Mouse (Mus musculus) activated CD4-positive, CD25-positive, alpha-beta regulatory T cell, adult 9 weeks (primary cell): ENCODE measurements around the gene Itih5. TPM values are rescaled to one million over a fixed set of nuclear protein-coding genes. Genes with fewer than 3 reads are reported as not detected.

Experiments
- polyA plus RNA-seq: library from polyadenylated mRNA; unstranded; fragments of 100-300 nt; shearing (Covaris generic); gene quantifications from one replicate; pipeline ENCODE4 v1.2.1, GENCODE M21; 2017

The Itih5 gene
- polyA plus RNA-seq = 22.0 TPM

DNA sequence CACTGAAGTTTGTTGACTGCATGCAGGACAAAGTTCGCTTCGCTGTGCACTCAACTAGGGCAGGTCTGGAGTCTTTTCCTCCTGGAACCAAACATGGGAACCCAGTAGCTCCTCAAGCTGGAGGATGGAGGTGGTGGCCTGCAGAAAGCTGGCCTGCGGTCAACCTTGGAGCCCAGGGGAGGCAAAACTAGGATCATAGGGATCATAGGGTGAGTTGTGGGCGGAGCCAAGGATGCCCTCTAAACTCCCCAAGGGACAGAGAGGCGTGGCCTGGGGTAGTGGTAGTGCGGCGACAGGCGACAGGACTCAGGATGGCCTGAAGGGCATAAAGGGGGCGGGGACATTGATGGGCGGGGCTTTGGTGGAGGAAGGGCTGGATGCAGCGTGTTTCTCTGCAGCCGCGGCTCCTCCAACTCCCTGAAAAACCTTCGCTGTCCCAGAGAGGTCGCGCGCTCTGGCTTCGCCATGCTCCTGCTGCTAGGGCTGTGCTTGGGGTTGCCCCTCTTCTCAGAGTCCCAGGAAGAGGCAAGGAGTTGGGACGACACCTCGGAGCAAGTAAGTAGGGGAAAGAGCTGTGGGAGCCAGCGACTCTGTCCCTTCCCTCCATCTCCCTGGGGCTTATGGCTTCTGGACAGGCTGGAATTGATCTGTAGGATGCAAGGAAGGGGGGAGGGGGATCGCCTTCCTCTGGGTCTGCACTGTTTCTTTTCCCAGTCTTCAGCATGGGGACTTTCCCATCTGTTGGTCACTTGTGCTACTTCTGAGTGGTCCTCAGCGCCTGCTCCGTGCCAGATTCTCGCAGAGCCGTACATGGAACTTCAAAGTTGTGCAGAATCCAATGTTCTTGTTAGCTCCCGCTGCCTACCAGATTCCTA is at the start of gene Itih5:
Itih5 (plus strand) TSS at position 371 of the 875 bp plus-strand sequence.

DNA sequence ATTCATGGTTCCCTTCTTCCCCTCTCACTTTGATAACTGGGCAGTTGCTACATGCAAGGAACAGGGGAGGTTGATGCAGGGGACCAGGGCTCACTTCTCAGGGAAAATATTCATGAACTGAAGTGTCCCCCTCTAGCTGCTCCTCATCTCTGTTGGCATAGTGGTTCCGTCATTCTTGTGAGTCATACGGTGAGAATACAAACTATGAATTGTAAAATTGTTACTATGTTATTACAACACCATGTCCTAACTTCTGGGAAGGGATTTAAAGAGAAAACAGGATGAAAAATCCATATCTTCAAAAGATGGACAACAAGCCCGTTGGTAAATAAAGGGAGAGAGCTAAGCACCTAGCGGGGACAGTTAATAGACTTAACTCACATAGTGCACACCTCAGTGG is 22.1 kb upstream of the Itih5 start, which contains the start of gene Itih2:
Itih2 (minus strand) TSS at position 101 of the 400 bp plus-strand sequence.

Other genes with a start within 250 kb of the Itih5 start
- gene Taf3, start 105.0 kb upstream of the Itih5 start, polyA plus RNA-seq = 20.9 TPM
- 504 TPM for gene Atp5c1, start 73.1 kb upstream of the Itih5 start, polyA plus RNA-seq
- 40.7 TPM for gene Kin, start 73.0 kb upstream of the Itih5 start, polyA plus RNA-seq
- not detected for gene Itih2, start 22.2 kb upstream of the Itih5 start, polyA plus RNA-seq
- 5.1 TPM for gene Sfmbt2, start 216.9 kb downstream of the Itih5 start, polyA plus RNA-seq